Mouse (Mus musculus): ENCODE data around the gene Snx29. TPM values are rescaled to one million over a fixed set of nuclear protein-coding genes. Genes with fewer than 3 reads are reported as not detected.

Snx29 gene
- total RNA-seq, 1 experiment from 2014 or later = 16.1 TPM

DNA sequence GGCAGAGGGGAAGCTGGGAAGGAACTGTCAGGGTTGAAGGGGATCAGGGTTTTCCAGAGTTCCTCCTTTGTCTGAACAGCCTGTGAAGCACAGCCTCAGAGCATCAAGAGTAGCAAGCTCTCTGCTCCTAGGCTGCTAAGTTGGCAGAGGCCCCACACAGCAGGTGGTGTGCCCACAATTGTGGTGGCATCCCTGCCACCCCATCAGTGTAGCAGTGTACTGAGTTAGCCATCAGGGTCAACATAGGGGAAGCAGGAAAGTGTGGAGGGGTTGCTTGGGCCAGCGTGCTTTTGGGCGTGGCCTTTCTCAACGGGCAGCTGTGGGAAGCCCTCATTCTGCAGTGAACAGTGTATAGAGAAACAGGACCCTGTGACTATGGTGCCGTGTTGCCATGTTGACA is 421.0 kb downstream of the Snx29 start:
- peak; percentile 63 for ATAC-seq (replicated peaks; ENCODE audit: low read depth, poor library complexity, severe bottlenecking)

DNA sequence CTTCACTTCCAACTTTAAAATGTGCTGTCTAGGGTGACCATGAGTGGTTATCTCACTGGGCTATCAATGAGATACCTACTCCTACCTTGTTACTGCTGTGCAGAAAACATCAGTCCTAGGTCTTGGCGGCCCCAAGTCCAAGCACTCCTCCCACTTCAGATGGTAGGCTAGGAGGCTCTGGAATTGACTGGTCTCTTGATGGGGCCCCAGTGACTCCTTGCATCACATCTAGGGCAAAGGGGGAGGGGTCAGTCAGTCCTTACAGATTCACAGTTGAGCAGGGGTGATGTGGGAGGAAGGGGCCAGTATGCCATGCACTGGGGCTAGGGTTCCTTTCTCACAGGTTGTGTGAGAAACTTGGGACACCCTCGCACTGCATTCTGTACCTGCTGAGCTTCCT is 423.3 kb downstream of the Snx29 start:
- ATAC-seq (replicated peaks; ENCODE audit: low read depth, poor library complexity, severe bottlenecking) = no peak

DNA sequence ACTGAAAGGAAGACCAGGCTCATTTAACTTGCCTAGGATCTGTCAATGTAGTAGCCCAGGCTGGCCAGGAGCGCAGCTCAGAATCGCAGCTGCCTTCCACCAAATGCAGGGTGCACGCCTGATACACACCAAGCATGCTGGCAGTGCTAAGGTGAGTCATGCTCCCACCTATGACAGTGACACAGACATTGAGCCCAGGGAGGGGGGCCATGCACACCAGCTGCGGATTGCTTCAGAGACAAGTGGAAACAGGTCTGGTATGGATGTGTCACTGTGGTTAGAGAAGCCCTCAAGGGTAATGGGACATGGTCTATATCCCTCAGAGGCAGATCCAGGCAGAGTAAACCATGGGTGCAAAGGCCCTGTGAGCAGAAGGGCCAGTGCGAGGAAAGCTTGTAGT is 425.2 kb downstream of the Snx29 start:
- no peak for ATAC-seq (replicated peaks; ENCODE audit: low read depth, poor library complexity, severe bottlenecking)

DNA sequence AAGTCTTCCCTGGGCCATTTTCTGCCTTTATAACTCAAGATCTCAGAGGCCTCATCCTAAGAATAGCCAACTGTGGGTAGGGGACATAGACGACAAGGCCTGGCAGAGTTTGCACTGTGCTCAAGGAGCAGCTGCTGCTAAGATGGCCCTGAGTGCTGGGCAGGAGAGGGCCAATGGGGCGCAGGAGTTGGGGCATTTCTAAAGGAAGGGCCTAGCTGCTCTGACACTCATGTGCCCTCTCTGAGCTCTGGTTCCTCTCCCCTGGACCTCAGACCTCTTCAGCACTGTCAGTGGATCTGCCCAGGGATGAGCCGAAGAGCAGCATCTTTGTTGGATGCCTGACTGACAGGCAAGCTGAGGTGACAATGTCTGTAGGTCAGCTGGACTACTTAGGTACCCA is 426.4 kb downstream of the Snx29 start:
- no peak for ATAC-seq (replicated peaks; ENCODE audit: low read depth, poor library complexity, severe bottlenecking)

DNA sequence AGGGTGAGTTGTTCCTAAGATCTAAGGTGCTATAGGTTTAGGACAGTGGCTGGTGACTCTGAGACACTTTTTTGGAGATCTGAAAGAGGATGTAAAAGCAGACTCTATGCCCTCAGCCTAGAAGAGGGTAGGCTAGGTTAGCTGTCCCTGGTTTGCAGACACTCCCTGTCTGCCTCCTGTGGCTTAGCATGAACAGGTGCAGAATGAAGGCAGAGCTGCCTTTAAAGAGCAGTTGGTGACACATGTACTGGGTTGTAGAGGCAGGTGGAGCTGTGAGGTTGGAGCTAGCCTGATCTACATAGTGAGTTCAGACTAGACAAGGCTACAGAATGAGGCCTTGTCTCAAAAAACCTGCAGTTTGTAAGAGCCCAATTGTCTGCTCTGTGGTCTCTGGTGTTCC is 427.9 kb downstream of the Snx29 start:
- no peak for ATAC-seq (replicated peaks; ENCODE audit: low read depth, poor library complexity, severe bottlenecking)

DNA sequence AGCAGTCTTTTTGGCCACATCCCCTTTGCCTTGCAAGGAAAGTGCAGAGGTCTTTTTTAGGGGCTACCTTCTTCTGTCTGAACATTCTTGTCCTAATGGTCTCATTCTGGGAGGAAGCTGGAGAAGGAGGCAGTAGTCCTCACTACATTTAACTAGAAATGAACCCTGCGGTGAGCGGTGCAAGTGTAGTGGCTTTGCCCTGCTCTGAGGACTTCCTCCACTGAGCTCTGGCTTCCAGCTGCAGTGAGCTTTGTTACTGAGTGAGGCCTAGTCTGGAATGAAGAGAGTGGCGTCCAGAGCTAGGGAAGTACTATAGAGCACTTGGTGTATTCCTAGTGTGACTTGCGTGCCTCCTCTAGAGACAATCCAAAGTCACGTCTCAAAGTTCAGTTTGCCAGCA is 429.8 kb downstream of the Snx29 start:
- peak; percentile 46; the same call in 1 of the 2 replicates for ATAC-seq (replicated peaks; ENCODE audit: low read depth, poor library complexity, severe bottlenecking)

DNA sequence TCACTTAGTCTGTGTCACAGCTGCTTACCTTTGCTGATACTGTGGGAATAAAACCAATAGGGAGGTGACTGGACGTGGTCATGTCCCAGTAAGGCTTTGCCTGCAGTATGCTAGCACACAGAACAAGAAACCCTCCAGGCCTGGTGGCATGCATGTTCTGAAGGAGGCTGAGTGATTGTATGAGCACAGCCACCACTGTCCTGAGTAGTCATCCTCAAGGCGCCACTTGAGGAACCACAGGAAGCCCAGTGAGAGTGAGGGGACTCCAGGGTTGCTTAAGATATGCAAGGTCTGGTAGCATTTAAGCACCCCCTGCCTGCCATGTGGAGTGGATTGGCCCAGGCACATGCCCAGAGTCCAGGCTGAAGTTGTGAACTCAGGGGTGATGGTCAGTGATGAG is 430.8 kb downstream of the Snx29 start:
- ATAC-seq (replicated peaks; ENCODE audit: low read depth, poor library complexity, severe bottlenecking) = no peak

DNA sequence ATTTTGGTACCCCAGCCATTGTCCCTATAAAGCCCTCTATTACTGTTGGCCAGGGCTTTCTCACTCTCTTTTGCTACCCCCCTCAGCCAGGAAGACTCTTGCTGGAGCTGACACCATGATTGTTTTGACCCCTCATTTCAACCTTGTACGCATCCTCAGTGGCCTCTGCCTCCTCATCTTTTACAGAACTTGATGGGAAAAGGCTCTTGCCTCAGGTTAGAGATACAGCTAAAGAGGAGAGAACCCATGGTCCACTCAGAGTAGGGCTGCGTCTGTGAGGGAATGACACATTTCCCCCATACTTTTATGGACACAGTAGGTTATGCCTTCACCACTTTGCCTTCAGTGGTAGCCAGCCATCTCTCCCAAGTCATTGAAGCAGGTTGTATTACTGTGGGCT is 431.4 kb downstream of the Snx29 start:
- no peak for ATAC-seq (replicated peaks; ENCODE audit: low read depth, poor library complexity, severe bottlenecking)

DNA sequence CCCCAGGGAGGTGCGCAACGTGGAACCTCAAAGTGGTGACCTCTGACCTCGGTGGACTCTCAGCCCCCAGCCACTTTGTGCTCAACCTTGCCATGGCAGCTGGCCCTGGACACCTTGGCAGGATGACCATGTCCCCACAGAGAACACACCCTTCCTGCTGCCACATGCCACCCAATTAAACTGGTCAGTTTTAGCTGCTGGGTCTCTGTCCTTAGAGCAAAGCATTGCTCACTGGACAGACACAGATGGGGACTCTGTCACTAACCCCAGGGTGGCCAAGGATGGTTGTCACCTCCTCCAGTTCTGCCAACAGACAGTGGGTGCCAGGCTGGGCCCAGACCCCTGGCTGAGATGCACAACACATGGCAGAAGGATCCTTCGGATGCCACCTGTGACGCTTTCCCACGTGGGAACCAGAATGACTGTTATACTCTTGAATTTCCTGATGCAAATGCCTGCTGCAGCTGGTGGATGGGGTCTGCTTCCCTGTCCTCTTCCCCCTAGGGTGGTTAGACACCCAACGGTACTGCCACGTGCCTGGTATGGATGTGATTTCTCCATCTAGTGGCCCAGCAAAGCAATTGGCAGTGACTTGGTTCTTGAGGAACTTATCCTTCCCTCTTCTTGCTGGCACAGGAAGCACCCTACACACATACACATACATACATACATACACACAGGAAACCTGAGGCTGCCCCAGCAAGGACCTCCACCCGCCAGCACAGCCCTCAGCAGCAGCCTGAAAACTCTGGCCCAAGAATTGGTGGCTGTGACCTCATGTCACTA is 432.8 kb downstream of the Snx29 start:
- peak; percentile 77 for ATAC-seq (replicated peaks; ENCODE audit: low read depth, poor library complexity, severe bottlenecking)

DNA sequence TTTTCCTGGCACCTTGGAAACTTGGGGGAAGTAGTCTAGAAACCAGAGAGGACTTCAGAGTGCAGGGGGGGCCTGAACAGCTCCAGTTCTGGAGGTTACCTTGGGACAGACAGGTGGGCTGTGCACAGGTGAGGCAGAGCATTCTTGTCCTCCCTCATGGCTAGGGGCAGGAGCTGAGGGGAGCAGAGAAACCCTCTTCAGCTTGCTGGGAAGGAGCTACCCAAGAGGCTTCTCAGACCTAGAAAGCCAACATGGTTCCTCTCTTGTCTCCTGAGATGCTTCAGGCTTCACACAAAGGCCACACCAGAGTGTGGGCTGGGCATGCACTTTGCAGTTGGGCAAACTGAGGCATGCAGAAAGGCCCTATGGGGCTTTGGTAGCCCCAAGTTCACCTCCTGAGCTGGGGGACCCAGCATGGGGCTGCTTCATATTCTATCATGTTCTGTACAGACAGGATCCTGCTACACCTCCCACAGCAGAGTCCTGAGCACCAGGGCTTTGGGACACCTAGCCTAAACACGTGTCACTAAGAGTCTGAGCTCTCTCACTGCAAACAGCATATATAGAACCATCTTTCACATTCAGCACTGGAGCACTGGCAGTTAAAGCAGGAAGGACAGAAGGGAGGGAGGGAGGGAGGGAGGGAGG is 434.0 kb downstream of the Snx29 start:
- no peak for ATAC-seq (replicated peaks; ENCODE audit: low read depth, poor library complexity, severe bottlenecking)

DNA sequence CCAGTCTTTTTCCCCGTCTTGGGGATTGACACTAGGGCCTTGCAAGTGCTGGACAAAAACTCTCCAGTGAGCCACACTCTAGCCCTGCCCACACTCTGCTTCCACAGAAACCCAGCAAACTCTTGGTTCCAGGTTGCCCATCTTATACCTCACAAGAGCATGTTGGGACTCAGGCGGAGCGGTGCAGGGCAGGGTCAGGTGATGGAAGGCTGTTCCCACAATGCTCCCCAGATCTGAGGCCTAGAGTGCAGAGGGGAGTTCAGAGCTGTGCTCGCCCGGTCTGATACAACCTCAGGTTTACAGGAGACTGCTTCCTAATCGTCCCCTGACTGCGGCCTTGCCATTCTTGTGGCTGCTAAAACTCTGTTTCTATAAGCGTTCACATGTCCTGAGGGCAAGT is 434.8 kb downstream of the Snx29 start:
- no peak for ATAC-seq (replicated peaks; ENCODE audit: low read depth, poor library complexity, severe bottlenecking)

DNA sequence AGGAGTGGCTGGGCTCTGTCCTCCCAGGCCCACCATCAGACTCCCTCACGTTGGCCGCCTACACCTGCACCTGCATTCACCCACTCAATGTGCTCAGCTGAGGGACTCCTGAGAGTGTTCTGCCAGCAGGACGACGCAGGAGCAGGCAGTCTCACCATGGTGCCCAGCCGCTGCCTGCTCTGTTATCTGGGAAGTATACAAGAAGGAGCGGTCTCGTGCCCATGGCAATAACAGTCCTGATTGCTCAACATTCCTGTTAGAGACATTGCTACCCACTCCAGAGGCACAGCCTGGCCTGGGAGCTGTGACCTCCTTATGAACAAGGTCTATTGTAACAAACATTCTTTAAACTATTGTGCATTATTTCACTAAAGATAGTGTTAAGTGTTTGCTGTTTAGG is 435.2 kb downstream of the Snx29 start:
- ATAC-seq (replicated peaks; ENCODE audit: low read depth, poor library complexity, severe bottlenecking) = no peak

DNA sequence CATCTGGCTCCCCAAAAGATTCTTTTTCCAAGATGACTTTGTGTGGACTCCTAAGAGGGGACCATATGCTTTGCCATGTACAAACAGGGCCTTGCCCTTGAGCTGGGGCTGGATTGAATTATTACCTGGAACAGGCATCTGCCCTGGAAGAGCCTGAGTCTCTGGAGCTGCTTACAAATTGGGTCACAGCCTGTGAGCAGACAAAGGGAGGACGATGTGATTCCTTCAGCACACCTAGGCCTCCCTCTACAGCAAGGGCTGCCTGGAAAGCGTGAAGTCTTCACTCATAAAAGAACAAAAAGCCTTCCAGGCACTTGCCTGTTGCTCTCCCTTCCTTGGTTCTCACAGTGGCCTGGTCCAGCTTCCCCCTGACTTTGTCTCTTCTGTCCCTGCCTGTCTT is 449.6 kb downstream of the Snx29 start:
- no peak for ATAC-seq (replicated peaks; ENCODE audit: low read depth, poor library complexity, severe bottlenecking)

DNA sequence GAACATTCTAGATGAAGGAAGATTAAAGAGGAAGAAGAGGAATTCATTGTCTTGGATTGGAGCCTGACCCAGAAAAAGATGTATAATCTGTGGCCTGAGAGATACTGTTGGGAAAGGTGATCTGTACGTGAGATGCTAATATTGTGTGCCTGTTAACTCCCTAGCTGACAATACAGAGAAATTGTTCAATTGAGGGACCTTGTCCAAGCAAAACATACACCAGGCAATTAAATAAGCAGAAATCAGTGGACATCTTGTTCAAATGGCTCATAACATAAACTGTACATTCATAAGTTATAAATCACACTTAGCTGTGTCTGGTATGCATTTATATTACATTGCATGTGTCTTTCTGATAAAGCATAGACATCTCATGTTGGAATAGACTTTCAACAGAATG is 451.6 kb downstream of the Snx29 start:
- no peak for ATAC-seq (replicated peaks; ENCODE audit: low read depth, poor library complexity, severe bottlenecking)

DNA sequence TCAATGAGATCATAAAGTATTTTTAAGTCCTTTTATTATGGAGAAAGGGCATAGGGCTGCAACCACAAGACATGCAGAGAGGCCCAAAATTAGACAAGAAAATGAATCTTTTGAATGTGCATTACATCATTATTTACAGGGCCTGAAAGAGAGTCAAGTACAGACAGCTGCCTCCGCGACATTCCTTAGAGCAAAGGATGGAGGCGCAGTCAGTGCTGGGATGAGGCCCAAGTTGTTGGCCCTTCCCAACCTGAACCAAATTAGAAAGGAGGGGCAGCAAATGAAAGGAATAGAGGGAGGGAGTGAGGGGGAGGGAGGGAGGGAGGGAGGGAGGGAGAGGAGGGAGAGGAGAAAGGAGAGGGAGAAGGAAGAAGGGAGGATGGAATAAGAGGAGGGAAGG is 453.8 kb downstream of the Snx29 start:
- ATAC-seq (replicated peaks; ENCODE audit: low read depth, poor library complexity, severe bottlenecking) = no peak

DNA sequence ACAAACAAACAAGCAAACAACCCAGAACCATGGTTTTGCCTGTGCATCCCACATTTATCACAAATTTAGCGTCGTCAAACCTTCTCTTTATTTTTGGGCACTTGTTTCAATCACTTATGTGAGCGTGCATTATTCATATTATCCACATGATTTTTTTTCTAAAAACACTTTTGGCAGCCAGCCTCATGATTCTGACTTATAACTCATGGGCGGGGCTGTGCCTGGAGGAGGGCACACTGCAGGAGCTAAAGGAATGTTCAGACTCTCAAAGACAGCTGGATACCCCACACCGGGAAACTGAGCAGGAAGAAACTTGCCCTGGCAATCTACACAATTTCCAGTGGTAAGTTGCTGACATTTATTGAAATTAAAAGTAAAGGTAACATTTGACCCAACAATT is 455.5 kb downstream of the Snx29 start:
- ATAC-seq (replicated peaks; ENCODE audit: low read depth, poor library complexity, severe bottlenecking) = no peak

DNA sequence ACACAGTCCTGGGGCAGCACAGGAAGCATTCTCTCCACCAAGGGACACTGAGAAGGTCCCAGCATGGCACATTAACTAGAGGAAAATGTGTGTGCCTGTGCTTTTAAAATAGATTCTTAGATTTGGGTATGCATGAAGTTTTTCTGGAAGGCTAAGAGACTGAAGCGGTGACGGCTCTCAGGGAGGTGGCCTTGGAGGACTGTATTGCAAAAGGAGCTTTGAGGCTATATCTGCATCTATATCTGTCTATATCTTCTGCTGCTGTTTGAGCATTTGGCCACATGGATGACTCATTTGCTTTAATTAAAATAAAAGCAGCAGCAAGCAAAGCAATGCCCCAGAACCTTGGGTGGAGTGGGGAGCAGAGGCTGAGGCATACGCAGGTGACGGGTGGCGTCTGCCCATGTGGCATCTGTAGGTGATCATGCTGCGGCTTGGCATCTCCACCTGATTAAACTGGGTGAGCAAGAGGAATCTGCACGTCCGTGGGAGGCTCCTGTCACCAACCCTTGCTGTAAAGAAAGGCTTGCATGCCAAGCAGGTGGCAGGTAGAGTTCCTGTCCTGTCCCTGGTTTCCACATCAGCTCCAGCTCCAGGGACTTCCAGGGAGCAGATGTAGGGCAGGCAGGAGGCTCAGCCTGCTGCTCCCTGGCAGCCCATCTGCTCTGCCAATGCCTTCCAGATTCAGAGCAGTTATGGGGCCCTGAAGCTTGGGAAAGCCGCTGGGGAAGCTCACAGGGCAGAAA is 456.2 kb downstream of the Snx29 start:
- ATAC-seq (replicated peaks; ENCODE audit: low read depth, poor library complexity, severe bottlenecking) = no peak

DNA sequence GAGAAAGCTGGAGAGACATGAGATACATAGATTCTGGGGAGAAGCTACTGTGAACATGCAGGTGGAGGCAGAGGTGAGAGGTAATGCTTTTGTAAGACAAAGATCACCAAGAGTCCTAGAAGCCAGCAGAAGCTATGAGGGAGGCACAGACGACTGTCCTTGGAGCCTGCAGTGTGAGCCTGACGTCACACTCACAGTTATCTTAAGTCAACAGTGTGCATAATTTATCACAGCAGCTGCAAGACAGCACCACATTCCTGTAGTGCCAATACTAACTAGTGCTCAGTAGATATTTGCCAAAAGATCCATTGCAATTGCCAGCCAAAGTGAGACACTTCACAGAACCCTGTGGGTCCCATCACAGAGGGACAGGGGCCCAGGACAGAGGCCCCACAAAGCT is 459.4 kb downstream of the Snx29 start:
- ATAC-seq (replicated peaks; ENCODE audit: low read depth, poor library complexity, severe bottlenecking) = no peak

DNA sequence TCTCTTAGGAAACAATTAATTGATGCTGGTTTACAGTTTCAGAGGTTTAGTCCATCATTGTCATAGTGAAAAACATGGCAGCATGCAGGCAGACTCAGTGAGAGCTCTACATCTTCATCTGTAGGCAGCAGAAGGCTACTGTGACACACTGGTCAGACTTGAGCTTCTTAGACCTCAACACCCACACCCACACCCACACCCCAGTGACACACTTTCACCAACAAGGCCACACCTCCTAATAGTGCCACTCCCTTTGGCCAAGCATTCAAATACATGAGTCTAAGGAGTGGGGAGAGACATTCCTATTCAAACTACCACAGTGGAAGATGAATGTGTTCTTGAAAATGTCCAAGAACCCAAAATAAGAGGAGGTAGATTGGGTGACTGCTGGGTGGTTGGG is 460.6 kb downstream of the Snx29 start:
- no peak for ATAC-seq (replicated peaks; ENCODE audit: low read depth, poor library complexity, severe bottlenecking)

DNA sequence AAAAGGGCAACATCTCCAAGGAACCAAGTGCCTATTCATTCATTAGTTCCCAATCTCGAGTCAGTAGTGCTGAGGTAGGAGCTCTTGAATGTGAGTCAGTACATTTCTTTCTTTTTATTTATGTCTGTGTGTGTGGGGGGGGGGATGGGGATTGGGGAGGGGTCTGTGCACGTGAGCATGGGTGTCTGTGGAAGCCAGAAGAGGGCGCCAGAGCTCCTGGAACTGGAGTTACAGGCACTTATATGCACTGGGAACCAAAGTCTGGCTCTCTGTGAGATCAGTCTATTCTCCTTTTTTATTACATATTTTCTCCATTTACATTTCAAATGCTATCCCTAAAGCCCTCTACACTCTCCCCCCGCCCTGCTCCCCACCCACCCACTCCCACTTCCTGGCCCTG is 461.6 kb downstream of the Snx29 start:
- ATAC-seq (replicated peaks; ENCODE audit: low read depth, poor library complexity, severe bottlenecking) = no peak

DNA sequence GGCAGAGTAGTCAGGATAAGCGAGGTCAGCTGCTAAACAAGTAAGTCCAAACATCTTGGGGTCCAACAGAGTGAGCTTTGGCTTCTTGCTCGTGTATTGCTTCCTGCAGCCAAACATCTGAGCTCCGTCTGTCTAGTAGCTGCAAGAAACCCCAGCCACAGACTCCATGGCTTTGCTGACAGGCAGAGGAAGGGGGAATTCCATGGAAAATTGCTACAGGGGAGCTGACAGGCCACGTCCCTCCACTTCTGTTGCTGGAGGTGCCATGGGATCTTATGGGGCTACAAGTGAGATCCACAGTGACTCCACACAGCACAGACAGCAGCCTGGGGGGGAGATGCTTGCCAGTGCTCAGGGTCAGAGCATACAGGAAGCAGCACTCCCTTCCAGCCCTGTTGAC is 463.1 kb downstream of the Snx29 start:
- no peak for ATAC-seq (replicated peaks; ENCODE audit: low read depth, poor library complexity, severe bottlenecking)
